ENCODE assay signal across 15 mouse cellular contexts in genomic region chr1:77531934-77532575, GRCm38 (mm10). TPM values are rescaled to one million over a fixed set of nuclear protein-coding genes. Genes with fewer than 3 reads are reported as not detected.
DNase-seq lines count a peak whose midpoint lies in the region; ATAC-seq and TF ChIP-seq lines count a peak whose summit lies in the region.
"Had no signal": no experiment of that assay in that cellular context is flagged by ENCODE, and none has a peak within 500 bp of the region (broad histone marks: within the 10 kb centered on the region; RNA-seq: fewer than 3 reads in every experiment).

No protein-coding gene starts in this region.

- no peak overlapping the region for H3K4me2 ChIP-seq in lung, embryonic 16.5 days (ENCODE audit: low read depth, low read length)
- 0 out of 2 replicates have a peak overlapping the region, but pooled peaks have one; percentile 6 for H3K4me2 ChIP-seq in forebrain, postnatal 0 days (ENCODE audit: low read depth)
- H3K4me2 ChIP-seq in midbrain, postnatal 0 days (ENCODE audit: low read depth, low read length, poor library complexity, severe bottlenecking): no peak overlapping the region
- H3K4me2 ChIP-seq: heart, embryonic 13.5 days; limb, embryonic 12.5 days had no signal

- H3K27ac ChIP-seq in lung, embryonic 16.5 days (ENCODE audit: low read length): no peak overlapping the region
- H3K27ac ChIP-seq in forebrain, embryonic 10.5 days: peak overlapping the region; percentile 63; the same call in 1 of the 2 replicates
- H3K27ac ChIP-seq in forebrain, postnatal 0 days (ENCODE audit: low read depth, low read length): no peak overlapping the region
- no peak overlapping the region for H3K27ac ChIP-seq in midbrain, postnatal 0 days (ENCODE audit: low read depth, low read length)
- H3K27ac ChIP-seq in cerebellum, adult 2 months (ENCODE audit: insufficient read depth, low read length): no peak overlapping the region
- H3K27ac ChIP-seq: heart, embryonic 13.5 days; limb, embryonic 12.5 days had no signal

- no peaks in the 10 kb centered on the region for H3K36me3 ChIP-seq in lung, embryonic 16.5 days (ENCODE audit: control insufficient read depth, insufficient read depth, low read length)
- H3K36me3 ChIP-seq in forebrain, embryonic 10.5 days (replicated peaks): no peaks in the 10 kb centered on the region
- no peaks in the 10 kb centered on the region for H3K36me3 ChIP-seq in forebrain, postnatal 0 days (ENCODE audit: insufficient read depth)
- no peaks in the 10 kb centered on the region for H3K36me3 ChIP-seq in midbrain, postnatal 0 days (ENCODE audit: insufficient read depth, low read length)
- H3K36me3 ChIP-seq: heart, embryonic 13.5 days; limb, embryonic 12.5 days had no signal

- no peak for TF ChIP-seq CTCF in forebrain, postnatal 0 days (IDR thresholded peaks at IDR 0.05; ENCODE audit: low read depth)
- no peak for TF ChIP-seq CTCF in midbrain, postnatal 0 days (IDR thresholded peaks at IDR 0.05)
- no peak for TF ChIP-seq CTCF in cerebellum, adult 2 months (IDR thresholded peaks at IDR 0.05; ENCODE audit: borderline replicate concordance, insufficient read depth, low read depth, low read length)

- no peaks in the 10 kb centered on the region for H3K9me3 ChIP-seq in lung, embryonic 16.5 days (ENCODE audit: control insufficient read depth, low read length)
- H3K9me3 ChIP-seq in forebrain, embryonic 10.5 days: no peaks in the 10 kb centered on the region
- H3K9me3 ChIP-seq in forebrain, postnatal 0 days (ENCODE audit: low read length): no peaks in the 10 kb centered on the region
- H3K9me3 ChIP-seq in midbrain, postnatal 0 days (ENCODE audit: low read length): no peaks in the 10 kb centered on the region
- H3K9me3 ChIP-seq: heart, embryonic 13.5 days; limb, embryonic 12.5 days had no signal

- WGBS in lung, embryonic 16.5 days: 44% methylated on average over 5 of the region's 5 CpGs
- 47% methylated on average over 5 of the region's 5 CpGs for WGBS in forebrain, embryonic 10.5 days
- 10% methylated on average over 5 of the region's 5 CpGs for WGBS in forebrain, postnatal 0 days
- WGBS in midbrain, postnatal 0 days: 39% methylated on average over 5 of the region's 5 CpGs
- 29% methylated on average over 5 of the region's 5 CpGs for WGBS in cerebellum, adult 2 months

- H3K4me3 ChIP-seq in lung, embryonic 16.5 days (ENCODE audit: low read length): no peak overlapping the region
- no peak overlapping the region for H3K4me3 ChIP-seq in forebrain, embryonic 10.5 days
- no peak overlapping the region for H3K4me3 ChIP-seq in forebrain, postnatal 0 days (ENCODE audit: low read depth, low read length)
- no peak overlapping the region for H3K4me3 ChIP-seq in midbrain, postnatal 0 days (ENCODE audit: low read depth, low read length)
- no peak overlapping the region for H3K4me3 ChIP-seq in cerebellum, adult 2 months (replicated peaks; ENCODE audit: insufficient read depth, low read depth, low read length)
- H3K4me3 ChIP-seq: heart, embryonic 13.5 days; limb, embryonic 12.5 days had no signal

- DNase-seq in lung, postnatal 4 days: no peak
- no peak for DNase-seq in forebrain, embryonic 10.5 days (ENCODE audit: extremely low spot score, low spot score)
- peak; percentile 45 for DNase-seq in forebrain, postnatal 0 days
- DNase-seq in midbrain, postnatal 0 days (ENCODE audit: low spot score): peak; percentile 52
- DNase-seq in cerebellum, adult 2 months: no peak
- DNase-seq: adrenal gland, postnatal 25 days; cerebellum, adult 18-20 months; gastrocnemius, postnatal 36 days; kidney, postnatal 25 days; layer of hippocampus, postnatal 36 days had no signal

- no peak for TF ChIP-seq POLR2A in cerebellum, adult 2 months (IDR thresholded peaks at IDR 0.05; ENCODE audit: borderline replicate concordance, insufficient read depth, low read length)

- H3K27me3 ChIP-seq in lung, embryonic 16.5 days (ENCODE audit: control insufficient read depth, insufficient read depth, low read depth, low read length): no peaks in the 10 kb centered on the region
- no peaks in the 10 kb centered on the region for H3K27me3 ChIP-seq in forebrain, embryonic 10.5 days (ENCODE audit: poor library complexity, severe bottlenecking)
- H3K27me3 ChIP-seq in forebrain, postnatal 0 days (ENCODE audit: insufficient read depth, low read length): no peaks in the 10 kb centered on the region
- H3K27me3 ChIP-seq in midbrain, postnatal 0 days (ENCODE audit: insufficient read depth, low read length): no peaks in the 10 kb centered on the region
- no peaks in the 10 kb centered on the region for H3K27me3 ChIP-seq in cerebellum, adult 2 months (ENCODE audit: control insufficient read depth, insufficient read depth, low read length)
- H3K27me3 ChIP-seq: CH12.LX; heart, embryonic 13.5 days had no signal

- no peak overlapping the region for H3K9ac ChIP-seq in lung, embryonic 16.5 days (ENCODE audit: low read length)
- H3K9ac ChIP-seq in forebrain, postnatal 0 days: no peak overlapping the region
- H3K9ac ChIP-seq in midbrain, postnatal 0 days (replicated peaks; ENCODE audit: low read length, poor library complexity, severe bottlenecking): no peak overlapping the region
- H3K9ac ChIP-seq: heart, embryonic 13.5 days; limb, embryonic 12.5 days had no signal

- peak; percentile 74 for ATAC-seq in lung, embryonic 16.5 days (ENCODE audit: low read depth)
- peak; percentile 86 for ATAC-seq in forebrain, postnatal 0 days
- no peak for ATAC-seq in midbrain, postnatal 0 days (ENCODE audit: low FRiP score)
- no peak for ATAC-seq in megakaryocyte-erythroid progenitor cell, adult 5-6 weeks (replicated peaks; ENCODE audit: low FRiP score, low TSS enrichment, poor library complexity, severe bottlenecking)

- H3K4me1 ChIP-seq in lung, embryonic 16.5 days (replicated peaks; ENCODE audit: control insufficient read depth, insufficient read depth, low read length): peaks cover 2% of the 10 kb centered on the region; the same call in 1 of the 2 replicates
- H3K4me1 ChIP-seq in forebrain, embryonic 10.5 days: peaks cover 20% of the 10 kb centered on the region
- H3K4me1 ChIP-seq in forebrain, postnatal 0 days (ENCODE audit: insufficient read depth): peaks cover 5% of the 10 kb centered on the region; the same call in 1 of the 2 replicates
- H3K4me1 ChIP-seq in midbrain, postnatal 0 days (ENCODE audit: insufficient read depth, low read length): no peaks in the 10 kb centered on the region
- H3K4me1 ChIP-seq in cerebellum, adult 2 months (ENCODE audit: control insufficient read depth, insufficient read depth, low read length): no peaks in the 10 kb centered on the region
- H3K4me1 ChIP-seq: heart, embryonic 13.5 days had no signal

RNA-seq across cellular contexts. Expression of gene Epha4, which starts 17.2 kb away (rescaled TPM):
- polyA plus RNA-seq in lung, embryonic 16.5 days (2015; fragmentation: Nextera tagmentation; extraction: Ambion mirVana): 13.8 and 17.3 TPM in 2 replicates
- 22.9 and 25.9 TPM in 2 replicates for polyA plus RNA-seq in forebrain, embryonic 10.5 days (2016; fragmentation: Nextera tagmentation; extraction: Ambion mirVana)
- 111 and 118 TPM in 2 replicates for total RNA-seq in forebrain, postnatal 0 days (2014; rRNA removed)
- 45.9 and 58.7 TPM in 2 replicates for polyA plus RNA-seq in forebrain, postnatal 0 days (2015; fragmentation: Nextera tagmentation; extraction: Ambion mirVana)
- total RNA-seq in midbrain, postnatal 0 days (2014; rRNA removed): 66.6 and 68.8 TPM in 2 replicates
- 23.3 and 26.6 TPM in 2 replicates for polyA plus RNA-seq in midbrain, postnatal 0 days (2015; fragmentation: Nextera tagmentation; extraction: Ambion mirVana)
- 0.25 and 1.2 TPM in 2 replicates for total RNA-seq in megakaryocyte-erythroid progenitor cell, adult 5-6 weeks (2014; fragmentation: Nextera tagmentation)
- total RNA-seq in megakaryocyte-erythroid progenitor cell, adult 5-6 weeks (2017): 0.09 and 0.42 TPM in 2 replicates
- polyA plus RNA-seq in cerebellum, adult 2 months (2012; rRNA removed): 11.6 and 12.5 TPM in 2 replicates

Comparison
In these comparisons a context has a peak if more than half of its experiments do, and no peak if none do; other contexts are left out.
1. DNase-seq: peak in forebrain, postnatal 0 days (single experiment) and midbrain, postnatal 0 days (single experiment); none in lung, postnatal 4 days (0 of 2), forebrain, embryonic 10.5 days (single experiment) and cerebellum, adult 2 months (0 of 2).
2. ATAC-seq: peak in lung, embryonic 16.5 days (single experiment) and forebrain, postnatal 0 days (single experiment); none in midbrain, postnatal 0 days (single experiment) and megakaryocyte-erythroid progenitor cell, adult 5-6 weeks (single experiment).